Mouse (Mus musculus): Measurements from ENCODE around the gene Fbxw16. TPM values are rescaled to one million over a fixed set of nuclear protein-coding genes. Genes with fewer than 3 reads are reported as not detected.
"Not testable (repeated sequence)": the region's sequence is repeated elsewhere in the genome, so short reads cannot be mapped to it uniquely, and the experiment has no call there.

Fbxw16 gene
- polyA plus RNA-seq (2014; fragmentation: Nextera tagmentation; extraction: Ambion mirVana) = not detected in 2 replicates

DNA sequence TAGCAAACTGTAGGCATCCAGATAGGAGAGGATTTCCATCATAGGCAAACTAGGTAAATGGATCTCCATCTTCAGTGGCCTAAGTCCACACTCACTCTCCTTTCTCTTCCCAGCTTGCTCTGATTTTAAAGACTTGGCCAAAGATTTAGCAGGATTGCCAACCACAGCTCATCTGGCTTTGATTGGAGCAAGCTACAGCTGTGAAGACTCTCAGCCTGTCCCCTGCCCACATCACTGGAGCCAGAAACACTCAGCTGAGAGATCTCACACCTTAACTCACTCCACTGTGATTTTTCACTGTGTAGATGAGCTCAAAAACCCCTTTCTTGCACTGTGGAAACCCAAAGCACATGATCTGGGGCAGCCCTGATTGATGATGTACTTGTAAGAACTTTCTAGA lies at the start of gene Fbxw16:
Gene Fbxw16, minus strand, starts transcription at position 101 of the 400 bp plus-strand sequence.
- Histone ChIP-seq H3K4me3 (ENCODE audit: low read depth, low read length) (no peak within 1 kb of the TSS), H3K27ac (replicated peaks; ENCODE audit: low read depth, low read length) (no peak within 1 kb of the TSS), H3K4me2 (ENCODE audit: low read depth, low read length) (no peak within 1 kb of the TSS), H3K9me3 (replicated peaks; ENCODE audit: control insufficient read depth, low read length) (no peaks in the 10 kb centered on the region), H3K36me3 (replicated peaks; ENCODE audit: control insufficient read depth, insufficient read depth, low read depth, low read length) (no peaks in the 10 kb centered on the region), H3K9ac (replicated peaks; ENCODE audit: low read length) (no peak within 1 kb of the TSS), H3K27me3 (ENCODE audit: control insufficient read depth, insufficient read depth, low read length) (no peaks in the 10 kb centered on the region), H3K4me1 (ENCODE audit: control insufficient read depth, insufficient read depth, low read length) (no peaks in the 10 kb centered on the region)
- ATAC-seq (replicated peaks; ENCODE audit: insufficient number of reproducible peaks, low FRiP score, low TSS enrichment, low read depth) (no peak), DNase-seq (ENCODE audit: low spot score) (no peak)

DNA sequence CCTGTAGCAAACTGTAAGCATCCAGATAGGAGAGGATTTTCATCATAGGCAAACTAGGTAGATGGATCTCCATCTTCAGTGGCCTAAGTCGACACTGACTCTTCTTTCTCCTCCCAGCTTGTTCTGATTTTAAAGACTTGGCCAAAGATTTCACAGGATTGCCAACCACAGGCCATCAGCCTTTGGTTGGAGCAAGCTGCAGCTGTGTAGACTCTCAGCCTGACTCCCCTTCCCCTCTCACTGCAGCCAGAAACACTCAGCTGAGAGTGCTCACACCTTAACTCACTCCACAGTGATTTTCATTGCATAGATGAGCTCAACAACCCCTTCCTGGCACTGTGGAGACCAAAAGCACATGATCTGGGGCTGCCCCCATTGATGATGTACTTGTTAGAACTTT lies 46.8 kb upstream of the Fbxw16 start, which contains the start of gene Fbxw19:
Gene Fbxw19, minus strand, starts transcription at position 101 of the 400 bp plus-strand sequence.
- not testable (repeated sequence) for DNase-seq (ENCODE audit: low spot score); H3K36me3 ChIP-seq (replicated peaks; ENCODE audit: control insufficient read depth, insufficient read depth, low read depth, low read length); H3K27ac ChIP-seq (replicated peaks; ENCODE audit: low read depth, low read length); H3K9me3 ChIP-seq (replicated peaks; ENCODE audit: control insufficient read depth, low read length); H3K4me3 ChIP-seq (ENCODE audit: low read depth, low read length); H3K4me2 ChIP-seq (ENCODE audit: low read depth, low read length); H3K9ac ChIP-seq (replicated peaks; ENCODE audit: low read length); ATAC-seq (replicated peaks; ENCODE audit: insufficient number of reproducible peaks, low FRiP score, low TSS enrichment, low read depth); H3K4me1 ChIP-seq (ENCODE audit: control insufficient read depth, insufficient read depth, low read length); H3K27me3 ChIP-seq (ENCODE audit: control insufficient read depth, insufficient read depth, low read length)
- WGBS = 72% methylated on average over 1 of the region's 1 CpGs

DNA sequence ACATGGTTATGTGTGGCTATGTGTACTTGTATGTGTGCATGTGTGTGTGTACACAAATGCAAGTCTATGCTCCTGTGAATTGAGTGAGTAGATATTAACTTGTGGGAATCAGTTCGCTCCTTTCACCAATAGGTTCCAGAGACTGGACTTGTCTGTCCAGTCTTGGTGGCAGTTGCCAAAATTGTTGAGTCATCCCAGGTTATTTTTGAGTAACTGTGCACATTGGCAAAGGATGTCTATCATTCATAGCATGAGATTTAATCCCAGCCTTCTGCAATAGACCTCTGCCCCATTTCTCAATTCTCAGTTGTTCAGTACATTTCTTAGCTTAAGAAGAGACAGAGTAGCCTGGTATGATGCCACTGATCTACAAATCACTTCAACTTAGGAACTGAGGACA lies 16.0 kb downstream of the Fbxw16 start:
- Histone ChIP-seq H3K4me3 (ENCODE audit: low read depth, low read length) (no peak overlapping the region), H3K4me1 (ENCODE audit: control insufficient read depth, insufficient read depth, low read length) (no peaks in the 10 kb centered on the region), H3K36me3 (replicated peaks; ENCODE audit: control insufficient read depth, insufficient read depth, low read depth, low read length) (no peaks in the 10 kb centered on the region), H3K9me3 (replicated peaks; ENCODE audit: control insufficient read depth, low read length) (no peaks in the 10 kb centered on the region), H3K27me3 (ENCODE audit: control insufficient read depth, insufficient read depth, low read length) (no peaks in the 10 kb centered on the region), H3K4me2 (ENCODE audit: low read depth, low read length) (no peak overlapping the region), H3K9ac (replicated peaks; ENCODE audit: low read length) (no peak overlapping the region), H3K27ac (replicated peaks; ENCODE audit: low read depth, low read length) (no peak overlapping the region)
- ATAC-seq (replicated peaks; ENCODE audit: insufficient number of reproducible peaks, low FRiP score, low TSS enrichment, low read depth) (no peak), DNase-seq (ENCODE audit: low spot score) (no peak)
- 87% methylated on average over 1 of the region's 1 CpGs for WGBS

DNA sequence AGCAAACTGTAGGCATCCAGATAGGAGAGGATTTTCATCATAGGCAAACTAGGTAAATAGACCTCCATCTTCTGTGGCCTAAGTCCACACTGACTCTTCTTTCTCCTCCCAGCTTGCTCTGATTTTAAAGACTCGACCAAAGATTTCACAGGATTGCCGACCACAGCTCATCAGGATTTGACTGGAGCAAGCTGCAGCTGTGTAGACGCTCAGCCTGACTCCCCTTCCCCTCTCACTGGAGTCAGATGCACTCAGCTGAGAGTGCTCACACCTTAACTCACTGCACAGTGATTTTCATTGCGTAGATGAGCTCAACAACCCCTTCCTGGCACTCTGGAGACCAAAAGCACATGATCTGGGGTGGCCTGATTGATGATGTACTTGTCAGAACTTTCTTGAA lies 44.7 kb downstream of the Fbxw16 start, which contains the start of gene Fbxw22:
Gene Fbxw22, minus strand, starts transcription at position 101 of the 400 bp plus-strand sequence.
- H3K9me3 ChIP-seq (replicated peaks; ENCODE audit: control insufficient read depth, low read length); DNase-seq (ENCODE audit: low spot score); H3K4me3 ChIP-seq (ENCODE audit: low read depth, low read length); H3K36me3 ChIP-seq (replicated peaks; ENCODE audit: control insufficient read depth, insufficient read depth, low read depth, low read length); H3K4me2 ChIP-seq (ENCODE audit: low read depth, low read length); H3K27ac ChIP-seq (replicated peaks; ENCODE audit: low read depth, low read length); ATAC-seq (replicated peaks; ENCODE audit: insufficient number of reproducible peaks, low FRiP score, low TSS enrichment, low read depth); H3K9ac ChIP-seq (replicated peaks; ENCODE audit: low read length); H3K4me1 ChIP-seq (ENCODE audit: control insufficient read depth, insufficient read depth, low read length); H3K27me3 ChIP-seq (ENCODE audit: control insufficient read depth, insufficient read depth, low read length): not testable (repeated sequence)
- 73% methylated on average over 4 of the region's 4 CpGs for WGBS

Other genes with a start within 250 kb of the Fbxw16 start
- gene Fbxw20, start 214.4 kb downstream of the Fbxw16 start, polyA plus RNA-seq (2014; fragmentation: Nextera tagmentation; extraction: Ambion mirVana) = not detected in 2 replicates
- gene Fbxw14, start 161.5 kb downstream of the Fbxw16 start, polyA plus RNA-seq (2014; fragmentation: Nextera tagmentation; extraction: Ambion mirVana) = not detected in 2 replicates
- not detected in 2 replicates for gene Fbxw28, start 109.5 kb downstream of the Fbxw16 start, polyA plus RNA-seq (2014; fragmentation: Nextera tagmentation; extraction: Ambion mirVana)
- gene Fbxw22, start 44.8 kb downstream of the Fbxw16 start, polyA plus RNA-seq (2014; fragmentation: Nextera tagmentation; extraction: Ambion mirVana) = not detected in 2 replicates
- gene Fbxw19, start 46.7 kb upstream of the Fbxw16 start, polyA plus RNA-seq (2014; fragmentation: Nextera tagmentation; extraction: Ambion mirVana) = not detected in 2 replicates
- not detected in 2 replicates for gene Fbxw15, start 119.1 kb upstream of the Fbxw16 start, polyA plus RNA-seq (2014; fragmentation: Nextera tagmentation; extraction: Ambion mirVana)
- 0.14 TPM in 1 of 2 replicates, not detected in the other for gene Fbxw24, start 176.9 kb upstream of the Fbxw16 start, polyA plus RNA-seq (2014; fragmentation: Nextera tagmentation; extraction: Ambion mirVana)
- gene Fbxw25, start 215.5 kb upstream of the Fbxw16 start, polyA plus RNA-seq (2014; fragmentation: Nextera tagmentation; extraction: Ambion mirVana) = not detected in 2 replicates

Data from embryonic facial prominence, embryonic 11.5 days (tissue).